Mouse (Mus musculus): ENCODE results near the gene Cntf.

The Cntf gene

GRCm38 (mm10) chr19:12765308-12765707 is at the start of gene Cntf:
Cntf (minus strand) TSS chr19:12765632.
- 70% methylated on average over 7 of the region's 7 CpGs for WGBS

GRCm38 (mm10) chr19:12813883-12814282 is 48.5 kb upstream of the Cntf start:
- 90% methylated on average over 1 of the region's 1 CpGs for WGBS

GRCm38 (mm10) chr19:12812644-12813364 is 47.4 kb upstream of the Cntf start:
- WGBS, result 56% methylated on average over 1 of the region's 1 CpGs

GRCm38 (mm10) chr19:12806214-12806613 is 40.8 kb upstream of the Cntf start:
- WGBS, result 85% methylated on average over 2 of the region's 2 CpGs

- 78% methylated on average over 3 of the region's 3 CpGs for WGBS
Observed at GRCm38 (mm10) chr19:12805730-12806129, 40.3 kb upstream of the Cntf start.

- 90% methylated on average over 1 of the region's 1 CpGs for WGBS
Observed at GRCm38 (mm10) chr19:12804237-12804636, 38.8 kb upstream of the Cntf start.

GRCm38 (mm10) chr19:12802830-12803229 is 37.4 kb upstream of the Cntf start:
- 44% methylated on average over 3 of the region's 3 CpGs for WGBS

GRCm38 (mm10) chr19:12801046-12801445 is 35.6 kb upstream of the Cntf start:
- WGBS, result 43% methylated on average over 3 of the region's 3 CpGs

GRCm38 (mm10) chr19:12800621-12801020 is 35.2 kb upstream of the Cntf start:
- 85% methylated on average over 2 of the region's 2 CpGs for WGBS

GRCm38 (mm10) chr19:12799081-12799480 is 33.6 kb upstream of the Cntf start:
- 83% methylated on average over 3 of the region's 3 CpGs for WGBS

GRCm38 (mm10) chr19:12798404-12798803 is 33.0 kb upstream of the Cntf start:
- 71% methylated on average over 4 of the region's 4 CpGs for WGBS

- under 1% methylated on average over 7 of the region's 7 CpGs for WGBS
Observed at GRCm38 (mm10) chr19:12797071-12797470, 31.6 kb upstream of the Cntf start.

GRCm38 (mm10) chr19:12796328-12796931 is 31.0 kb upstream of the Cntf start:
- under 1% methylated on average over 29 of the region's 29 CpGs for WGBS

GRCm38 (mm10) chr19:12795511-12796327 is 30.3 kb upstream of the Cntf start, which contains the start of the genes Zfp91 and Lpxn:
Zfp91 (minus strand) TSS chr19:12796126.
Lpxn (plus strand) TSS chr19:12796193.
- WGBS, result under 1% methylated on average over 65 of the region's 76 CpGs

GRCm38 (mm10) chr19:12795110-12795509 is 29.7 kb upstream of the Cntf start:
- WGBS, result 1% methylated on average over 41 of the region's 63 CpGs

GRCm38 (mm10) chr19:12794056-12795044 is 28.9 kb upstream of the Cntf start:
- WGBS, result under 1% methylated on average over 39 of the region's 39 CpGs

GRCm38 (mm10) chr19:12787721-12788120 is 22.3 kb upstream of the Cntf start:
- WGBS, result 35% methylated on average over 4 of the region's 4 CpGs

GRCm38 (mm10) chr19:12786803-12787395 is 21.5 kb upstream of the Cntf start:
- 43% methylated on average over 2 of the region's 2 CpGs for whole genome bisulfite sequencing

GRCm38 (mm10) chr19:12770888-12771287 is 5.5 kb upstream of the Cntf start:
- 49% methylated on average over 5 of the region's 5 CpGs for WGBS

GRCm38 (mm10) chr19:12762212-12763130 is 3.0 kb downstream of the Cntf start:
- 62% methylated on average over 2 of the region's 2 CpGs for WGBS
